Mouse (Mus musculus): ENCODE results near the gene Mtfr2.

DNA sequence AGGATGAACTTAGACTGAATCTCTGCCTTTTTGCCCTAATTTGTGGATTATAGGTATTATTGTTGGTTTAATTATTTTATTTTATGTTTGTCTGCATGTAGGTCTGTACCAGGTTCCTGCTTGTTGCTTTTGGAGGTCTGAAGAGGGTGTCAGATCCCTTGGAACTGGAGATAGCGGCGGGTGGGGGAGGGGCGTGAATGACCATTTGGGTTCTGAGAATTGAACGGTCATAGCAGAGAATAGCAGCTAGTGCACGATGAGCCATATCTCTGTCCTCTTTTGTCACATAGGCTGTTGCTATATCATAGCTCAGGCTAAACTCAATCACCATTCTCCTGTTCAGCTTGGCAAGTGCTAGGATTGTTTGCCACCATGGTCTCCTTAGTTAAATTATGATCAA, 30.1 kb upstream of the Mtfr2 start:
- TF ChIP-seq POLR2A (IDR thresholded peaks at IDR 0.05; ENCODE audit: control insufficient read depth, extremely low read depth, insufficient read depth, low read length, poor library complexity) (no peak), CTCF (IDR thresholded peaks at IDR 0.05; ENCODE audit: borderline replicate concordance, control insufficient read depth, extremely low read depth, insufficient read depth, low read length, poor library complexity) (no peak)
